10 mouse cellular contexts compared by ENCODE assay signal in genomic region chr15:100732580-100732979, GRCm38 (mm10). TPM values are rescaled to one million over a fixed set of nuclear protein-coding genes. Genes with fewer than 3 reads are reported as not detected.
A peak's percentile ranks its signal among the peaks of the same experiment; 100 is the strongest.
DNase-seq lines count a peak whose midpoint lies in the region; ATAC-seq and TF ChIP-seq lines count a peak whose summit lies in the region.
"Had no signal": no experiment of that assay in that cellular context is flagged by ENCODE, and none has a peak within 500 bp of the region (broad histone marks: within the 10 kb centered on the region; RNA-seq: fewer than 3 reads in every experiment).

No protein-coding gene starts in this region.

- peaks cover 6% of the 10 kb centered on the region; the same call in 1 of the 2 replicates for H3K4me1 ChIP-seq in stomach, embryonic 14.5 days (ENCODE audit: control insufficient read depth, insufficient read depth, low read length)
- H3K4me1 ChIP-seq in stomach, postnatal 0 days (replicated peaks; ENCODE audit: control insufficient read depth, insufficient read depth) = peaks cover 4% of the 10 kb centered on the region
- H3K4me1 ChIP-seq in megakaryocyte, embryonic 14.5 days = peaks cover 76% of the 10 kb centered on the region

- no peak for TF ChIP-seq EP300 in stomach, postnatal 0 days (optimal IDR thresholded peaks at IDR 0.05)

- no peak overlapping the region for H3K27ac ChIP-seq in stomach, embryonic 14.5 days (ENCODE audit: low read length)
- no peak overlapping the region for H3K27ac ChIP-seq in stomach, postnatal 0 days (replicated peaks)
- H3K27ac ChIP-seq: limb, embryonic 10.5 days had no signal

- H3K36me3 ChIP-seq in stomach, embryonic 14.5 days (ENCODE audit: control insufficient read depth, insufficient read depth, low read length) = no peaks in the 10 kb centered on the region
- no peaks in the 10 kb centered on the region for H3K36me3 ChIP-seq in stomach, postnatal 0 days (ENCODE audit: control insufficient read depth, insufficient read depth, low read length)
- H3K36me3 ChIP-seq in megakaryocyte, embryonic 14.5 days (replicated peaks; ENCODE audit: low read length) = no peaks in the 10 kb centered on the region
- H3K36me3 ChIP-seq: limb, embryonic 10.5 days had no signal

- WGBS in stomach, embryonic 14.5 days = 37% methylated on average over 5 of the region's 5 CpGs
- WGBS in stomach, postnatal 0 days = 39% methylated on average over 5 of the region's 5 CpGs

- 0 out of 2 replicates have a peak, but pooled peaks have one; percentile 42 for ATAC-seq in stomach, embryonic 14.5 days (ENCODE audit: insufficient number of reproducible peaks, insufficient read depth, low FRiP score, low read depth)
- no peak for ATAC-seq in stomach, postnatal 0 days (ENCODE audit: low FRiP score, low TSS enrichment)

- H3K4me3 ChIP-seq in stomach, embryonic 14.5 days (ENCODE audit: low read depth, low read length) = no peak overlapping the region
- H3K4me3 ChIP-seq in stomach, postnatal 0 days (ENCODE audit: low read depth, low read length) = no peak overlapping the region
- peak overlapping the region; percentile 69 for H3K4me3 ChIP-seq in megakaryocyte, embryonic 14.5 days (replicated peaks)
- H3K4me3 ChIP-seq: limb, embryonic 10.5 days had no signal

- no peak for TF ChIP-seq CTCF in stomach, postnatal 0 days (IDR thresholded peaks at IDR 0.05; ENCODE audit: low read depth)

- H3K27me3 ChIP-seq in stomach, embryonic 14.5 days (ENCODE audit: control insufficient read depth, insufficient read depth, low read length) = peaks cover 24% of the 10 kb centered on the region
- no peaks in the 10 kb centered on the region for H3K27me3 ChIP-seq in stomach, postnatal 0 days (ENCODE audit: control insufficient read depth, insufficient read depth, low read length)
- H3K27me3 ChIP-seq in megakaryocyte, embryonic 14.5 days (replicated peaks) = peaks cover 42% of the 10 kb centered on the region

- no peaks in the 10 kb centered on the region; the same call in 1 of the 2 replicates for H3K9me3 ChIP-seq in stomach, embryonic 14.5 days (ENCODE audit: control insufficient read depth, low read depth, low read length)
- H3K9me3 ChIP-seq in stomach, postnatal 0 days (ENCODE audit: control insufficient read depth, low read length) = no peaks in the 10 kb centered on the region
- H3K9me3 ChIP-seq in megakaryocyte, embryonic 14.5 days = no peaks in the 10 kb centered on the region
- H3K9me3 ChIP-seq: limb, embryonic 10.5 days had no signal

- no peak overlapping the region for H3K9ac ChIP-seq in stomach, embryonic 14.5 days (replicated peaks; ENCODE audit: low read depth, low read length)
- H3K9ac ChIP-seq in stomach, postnatal 0 days (ENCODE audit: low read length) = no peak overlapping the region

- H3K4me2 ChIP-seq in stomach, embryonic 14.5 days (replicated peaks; ENCODE audit: low read depth, low read length) = no peak overlapping the region
- H3K4me2 ChIP-seq in stomach, postnatal 0 days (replicated peaks; ENCODE audit: low read depth) = no peak overlapping the region

- DNase-seq in adrenal gland, postnatal 14 days = peak; percentile 39
- no peak for DNase-seq in adrenal gland, adult 2 months
- no peak for DNase-seq in stomach, postnatal 0 days (ENCODE audit: low spot score)
- peak; percentile 71 to 85 for DNase-seq in thymus, postnatal 36 days
- no peak for DNase-seq in layer of hippocampus, adult 11-12 months (ENCODE audit: low spot score)
- DNase-seq in ovary, postnatal 10 days (ENCODE audit: low spot score) = no peak
- DNase-seq: adrenal gland, postnatal 25 days had no signal

RNA-seq across cellular contexts. Expression of gene Galnt6, which starts 3.4 kb away (rescaled TPM):
- 8.1 and 11.9 TPM in 2 replicates for total RNA-seq in adrenal gland, postnatal 14 days (2021)
- 1 to 10 TPM; 5.1 to 7.6 TPM for total RNA-seq in adrenal gland, adult 2 months (2021)
- polyA plus RNA-seq in adrenal gland, adult 2 months (2012; rRNA removed) = 1.2 and 1.3 TPM in 2 replicates
- 3.0 and 3.3 TPM in 2 replicates for polyA plus RNA-seq in stomach, embryonic 14.5 days (2014; fragmentation: Nextera tagmentation; extraction: Ambion mirVana)
- 9.5 and 11.0 TPM in 2 replicates for polyA plus RNA-seq in stomach, postnatal 0 days (2015; fragmentation: Nextera tagmentation; extraction: Ambion mirVana)
- polyA plus RNA-seq in megakaryocyte, embryonic 14.5 days (2012; ENCODE audit: insufficient read depth, low replicate concordance) = 2.3 TPM in 1 of 2 replicates, not detected in the other

RNA-seq across cellular contexts. Expression of gene Slc4a8, which starts 29.0 kb away (rescaled TPM):
- total RNA-seq in adrenal gland, postnatal 14 days (2021) = 10.4 and 14.6 TPM in 2 replicates
- 1 to 10 TPM; 5.0 to 7.5 TPM for total RNA-seq in adrenal gland, adult 2 months (2021)
- 1.5 and 1.8 TPM in 2 replicates for polyA plus RNA-seq in adrenal gland, adult 2 months (2012; rRNA removed)
- polyA plus RNA-seq in stomach, embryonic 14.5 days (2014; fragmentation: Nextera tagmentation; extraction: Ambion mirVana) = 5.6 and 5.7 TPM in 2 replicates
- 2.2 TPM in 2 replicates for polyA plus RNA-seq in stomach, postnatal 0 days (2015; fragmentation: Nextera tagmentation; extraction: Ambion mirVana)
- polyA plus RNA-seq in megakaryocyte, embryonic 14.5 days (2012; ENCODE audit: insufficient read depth, low replicate concordance) = 0.02 TPM in 1 of 2 replicates, not detected in the other

RNA-seq across cellular contexts. Expression of gene Cela1, which starts 44.9 kb away (rescaled TPM):
- 26.1 and 32.9 TPM in 2 replicates for total RNA-seq in adrenal gland, postnatal 14 days (2021)
- total RNA-seq in adrenal gland, adult 2 months (2021) = 10 to 100 TPM; 54.0 to 86.4 TPM
- polyA plus RNA-seq in adrenal gland, adult 2 months (2012; rRNA removed) = 83.5 and 83.8 TPM in 2 replicates
- polyA plus RNA-seq in stomach, embryonic 14.5 days (2014; fragmentation: Nextera tagmentation; extraction: Ambion mirVana) = 6.2 and 25.7 TPM in 2 replicates
- 22.3 and 24.1 TPM in 2 replicates for polyA plus RNA-seq in stomach, postnatal 0 days (2015; fragmentation: Nextera tagmentation; extraction: Ambion mirVana)
- polyA plus RNA-seq in megakaryocyte, embryonic 14.5 days (2012; ENCODE audit: insufficient read depth, low replicate concordance) = 12.5 and 23.0 TPM in 2 replicates

Comparison
In these comparisons a context has a peak if more than half of its experiments do, and no peak if none do; other contexts are left out.
1. DNase-seq: peak in adrenal gland, postnatal 14 days (single experiment) and thymus, postnatal 36 days (2 of 2); none in adrenal gland, adult 2 months (single experiment), stomach, postnatal 0 days (single experiment), layer of hippocampus, adult 11-12 months (single experiment) and ovary, postnatal 10 days (single experiment).